Mouse (Mus musculus): ENCODE results near the gene Hes7.

Hes7 gene

DNA sequence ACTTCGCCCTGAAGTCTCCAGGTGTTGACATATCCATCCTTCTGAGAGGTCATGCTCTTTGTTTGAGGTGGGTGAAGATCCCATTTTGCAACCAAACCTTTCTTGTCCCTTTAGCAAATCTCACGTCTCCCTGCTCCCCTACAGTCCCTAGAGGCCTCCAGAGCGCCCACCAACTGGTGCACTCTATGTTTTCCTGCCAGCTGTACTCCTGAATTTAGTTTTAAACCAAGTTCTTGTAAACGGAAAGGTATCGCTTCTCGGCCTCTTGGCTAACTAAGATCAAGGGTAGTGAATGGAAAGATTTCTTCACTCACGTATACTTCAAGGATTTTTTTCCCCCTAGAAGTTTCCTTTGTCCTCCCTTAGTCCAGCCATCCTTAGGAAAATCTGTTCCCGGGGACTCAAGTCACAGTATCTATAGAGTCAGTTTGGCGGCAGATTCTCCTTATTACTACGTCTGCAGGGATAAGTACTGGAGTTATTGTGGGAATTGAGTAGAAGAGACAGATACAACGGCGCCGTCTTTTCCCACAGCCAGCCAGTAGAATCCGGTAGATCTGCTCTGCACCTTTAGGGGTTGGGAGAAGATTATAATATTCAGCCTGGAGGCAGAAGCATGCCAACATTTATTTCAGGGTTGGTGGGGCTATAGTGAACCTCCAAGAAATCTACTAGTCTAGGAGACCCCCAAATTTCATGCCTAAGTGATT is 603 bp upstream of the Hes7 start:
- DNase-seq (ENCODE audit: low spot score), result no peak

DNA sequence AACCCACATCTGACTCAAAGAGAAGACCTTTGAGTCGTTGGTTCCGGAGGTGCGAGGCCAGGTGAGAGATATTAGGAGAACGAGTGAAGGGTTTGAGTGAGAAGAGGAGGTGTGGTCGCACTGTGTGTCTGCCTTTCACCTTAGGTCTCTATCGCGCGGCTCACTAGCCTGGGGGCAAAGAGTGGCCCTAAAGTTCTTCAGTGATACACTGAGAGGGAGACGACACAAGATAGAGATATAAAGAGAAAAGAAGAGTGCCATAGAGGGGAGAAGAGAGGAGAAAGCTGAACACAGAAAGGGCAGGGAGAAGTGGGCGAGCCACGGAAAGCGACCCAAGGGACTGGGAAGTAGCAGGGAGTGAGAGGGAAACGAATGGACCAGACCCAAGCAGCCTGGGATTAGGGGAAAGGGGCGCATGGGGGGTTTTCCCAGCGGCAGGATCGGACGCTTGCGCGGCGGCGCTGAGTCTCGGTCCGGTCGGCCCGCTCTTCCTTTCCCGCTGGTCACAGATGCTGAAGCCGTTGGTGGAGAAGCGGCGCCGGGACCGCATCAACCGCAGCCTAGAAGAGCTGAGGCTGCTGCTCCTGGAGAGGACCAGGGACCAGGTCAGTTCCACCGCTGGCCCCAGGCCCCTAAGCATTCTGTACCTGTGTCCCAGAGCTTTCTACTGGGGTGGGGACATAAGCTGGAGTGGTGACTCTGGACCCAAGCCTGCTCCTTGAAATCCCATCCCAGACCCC is 967 bp downstream of the Hes7 start:
- no peak for DNase-seq (ENCODE audit: low spot score)

DNA sequence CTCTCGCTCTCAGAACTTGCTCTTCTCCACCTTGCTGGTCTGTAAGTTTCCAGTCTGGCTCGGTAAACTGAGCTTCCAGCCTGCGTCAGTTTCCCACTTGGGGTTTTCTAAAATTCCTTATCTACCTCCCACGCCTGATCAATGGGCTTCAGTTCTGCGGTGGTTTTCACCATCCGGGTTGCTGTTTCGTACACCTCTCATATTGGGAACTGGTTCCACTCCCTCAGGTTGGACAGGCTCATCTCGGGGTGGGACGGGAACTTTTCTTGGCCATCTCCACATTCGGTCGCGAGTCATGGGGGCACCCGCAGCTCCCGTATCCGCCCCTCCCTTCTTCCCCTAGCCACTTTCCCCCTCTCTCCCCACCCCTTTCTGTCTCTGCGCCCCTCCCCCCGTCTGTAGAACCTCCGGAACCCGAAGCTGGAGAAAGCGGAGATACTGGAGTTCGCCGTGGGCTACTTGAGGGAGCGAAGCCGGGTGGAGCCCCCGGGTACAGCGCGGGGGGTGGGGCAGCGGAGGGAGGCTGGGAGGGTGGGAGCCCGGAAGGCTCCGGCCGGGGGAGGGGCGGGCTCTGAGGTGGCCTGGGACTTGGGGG is 1.6 kb downstream of the Hes7 start:
- no peak for DNase-seq (ENCODE audit: low spot score)

DNA sequence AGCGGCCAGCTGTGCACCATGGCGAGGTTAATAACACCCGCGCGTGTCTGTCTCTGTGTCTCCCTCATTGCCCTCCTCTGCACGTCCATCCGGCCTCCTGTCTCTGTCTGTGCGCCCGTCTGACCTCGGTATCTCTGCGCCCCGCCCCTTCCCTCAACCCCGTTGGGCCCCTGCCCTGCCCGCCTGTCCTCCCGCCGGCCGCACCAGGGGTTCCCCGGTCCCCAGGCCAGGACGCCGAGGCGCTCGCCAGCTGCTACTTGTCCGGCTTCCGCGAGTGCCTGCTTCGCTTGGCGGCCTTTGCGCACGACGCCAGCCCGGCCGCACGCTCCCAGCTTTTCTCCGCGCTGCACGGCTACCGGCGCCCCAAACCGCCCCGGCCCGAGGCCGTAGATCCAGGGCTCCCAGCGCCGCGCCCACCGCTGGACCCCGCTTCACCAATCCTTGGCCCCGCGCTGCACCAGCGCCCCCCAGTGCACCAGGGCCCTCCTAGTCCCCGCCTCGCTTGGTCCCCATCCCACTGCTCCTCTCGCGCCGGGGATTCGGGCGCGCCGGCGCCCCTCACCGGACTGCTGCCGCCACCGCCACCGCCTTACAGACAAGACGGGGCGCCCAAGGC is 2.2 kb downstream of the Hes7 start, which contains the start of gene 9130213A22Rik:
TSS of gene 9130213A22Rik (minus strand) at position 254 of the 616 bp plus-strand sequence.
- DNase-seq (ENCODE audit: low spot score), result peak; percentile 58

DNA sequence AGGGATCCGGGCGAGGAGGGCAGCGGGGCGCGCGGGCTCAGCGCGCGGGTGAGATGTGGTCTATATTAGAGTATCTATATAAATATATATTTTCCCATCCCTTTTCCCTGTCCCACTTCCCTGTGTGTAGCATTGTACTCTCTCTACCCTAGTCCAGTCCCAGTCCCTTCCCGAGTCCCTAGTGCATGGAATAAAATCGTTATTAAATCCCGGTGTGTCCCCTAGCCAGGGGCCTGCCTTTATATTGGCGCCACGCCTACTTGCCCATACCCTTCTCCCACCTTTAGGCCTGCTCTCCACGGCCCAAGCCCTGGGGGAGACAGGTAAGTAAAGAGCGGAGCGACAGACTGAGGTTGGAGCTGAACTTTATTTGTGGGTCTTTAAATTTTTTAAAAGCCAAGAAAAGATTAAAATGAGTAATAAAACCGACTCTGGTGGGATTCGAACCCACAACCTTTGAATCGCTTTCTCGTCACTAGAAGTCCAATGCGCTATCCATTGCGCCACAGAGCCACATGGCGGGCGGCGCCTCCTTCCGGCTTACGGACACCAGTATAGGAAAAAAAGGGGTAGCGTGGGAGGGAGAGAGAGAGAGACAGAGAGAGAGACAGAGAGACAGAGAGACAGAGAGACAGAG is 3.0 kb downstream of the Hes7 start:
- DNase-seq (ENCODE audit: low spot score), result peak; percentile 87

DNA sequence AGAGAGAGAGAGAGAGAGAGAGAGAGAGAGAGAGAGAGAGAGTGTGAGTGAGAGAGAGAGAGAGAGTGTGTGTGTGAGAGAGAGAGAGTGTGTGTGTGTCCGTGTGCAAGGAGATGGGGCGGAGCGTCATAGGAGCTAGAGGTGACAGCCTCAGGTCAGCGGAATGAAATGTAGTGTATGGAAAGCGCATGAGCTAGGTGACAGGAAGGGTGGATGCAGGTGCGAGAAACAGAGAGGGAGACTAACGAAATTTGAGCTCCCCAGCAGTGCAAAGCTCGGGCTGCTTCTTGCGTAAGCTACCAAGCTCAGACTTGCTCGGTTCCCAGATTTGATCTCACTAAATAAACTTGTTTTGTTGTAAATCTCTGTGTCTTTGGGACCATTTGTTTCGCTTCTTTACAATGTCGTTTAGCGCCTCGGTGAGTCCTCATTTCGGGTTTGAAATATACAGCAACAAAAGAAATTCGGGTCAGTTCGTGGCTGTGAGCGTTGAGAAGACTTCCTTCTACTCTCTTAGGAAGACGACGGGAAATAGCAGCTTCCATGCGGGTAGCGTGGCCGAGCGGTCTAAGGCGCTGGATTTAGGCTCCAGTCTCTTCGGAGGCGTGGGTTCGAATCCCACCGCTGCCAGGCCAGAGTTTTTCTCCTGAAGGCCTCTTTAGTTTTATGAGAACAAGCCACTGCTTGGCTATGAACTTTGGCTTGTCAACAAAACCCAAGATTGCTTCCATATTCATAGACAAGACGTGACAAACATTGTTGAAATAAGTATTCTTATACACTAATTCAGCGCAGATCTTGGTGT is 3.7 kb downstream of the Hes7 start:
- DNase-seq (ENCODE audit: low spot score), result peak; percentile 80

DNA sequence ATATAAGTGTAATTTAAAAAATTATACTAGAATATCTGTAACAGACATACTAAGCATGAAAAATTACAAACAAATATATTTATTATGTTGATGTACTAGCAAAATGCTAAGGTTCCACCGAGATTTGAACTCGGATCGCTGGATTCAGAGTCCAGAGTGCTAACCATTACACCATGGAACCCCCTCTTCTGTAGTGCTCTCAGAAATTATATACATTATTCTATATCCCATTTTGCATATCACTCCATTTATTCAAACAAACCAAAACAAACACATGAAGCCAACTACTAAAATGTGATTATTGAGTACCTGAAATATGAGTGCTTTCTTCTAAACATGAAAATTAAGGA is 4.3 kb downstream of the Hes7 start:
- peak; percentile 72 for DNase-seq (ENCODE audit: low spot score)

DNA sequence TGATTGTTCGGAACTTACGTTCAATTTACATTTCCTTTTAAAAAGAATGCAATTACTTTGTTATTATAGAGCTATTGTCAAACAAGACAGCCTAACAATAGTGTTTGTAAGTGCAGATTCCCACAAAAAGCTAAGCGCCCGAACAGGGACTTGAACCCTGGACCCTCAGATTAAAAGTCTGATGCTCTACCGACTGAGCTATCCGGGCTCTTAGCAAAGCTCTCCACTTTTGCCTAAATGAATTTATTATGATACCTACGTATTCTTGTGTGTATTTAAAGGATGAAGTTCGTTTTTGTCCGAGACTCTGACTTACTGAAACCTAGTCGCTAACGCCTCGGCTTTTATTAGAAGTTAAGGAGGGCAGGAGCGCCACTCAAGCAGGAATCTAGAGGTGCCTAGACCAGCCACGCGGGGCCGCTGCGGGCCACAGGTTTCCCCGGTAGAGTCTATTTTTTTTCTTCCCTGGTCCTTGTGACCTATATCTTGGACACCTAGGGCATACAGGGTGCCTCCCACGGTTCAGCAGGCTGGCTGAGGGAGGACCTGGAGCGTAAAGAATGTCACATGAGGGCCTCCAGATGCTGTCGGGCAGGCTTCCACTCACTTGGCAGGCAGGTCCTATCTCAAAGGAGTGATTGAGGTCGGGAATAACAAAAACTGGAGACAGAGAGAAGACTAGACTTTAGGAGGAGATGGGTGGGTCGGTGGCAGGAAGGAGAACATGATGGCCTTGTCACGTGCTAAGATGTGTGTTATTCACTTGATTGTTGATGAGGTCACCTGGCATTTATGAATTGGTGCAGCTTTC is 5.0 kb downstream of the Hes7 start:
- DNase-seq (ENCODE audit: low spot score), result peak; percentile 86

DNA sequence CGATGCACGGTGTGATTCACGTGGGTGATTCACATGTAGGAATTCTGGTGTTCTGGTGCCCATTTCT is 5.5 kb downstream of the Hes7 start, which contains the start of gene Aloxe3:
TSS of gene Aloxe3 (plus strand) at position 45 of the 67 bp plus-strand sequence.
- DNase-seq (ENCODE audit: low spot score), result no peak

DNA sequence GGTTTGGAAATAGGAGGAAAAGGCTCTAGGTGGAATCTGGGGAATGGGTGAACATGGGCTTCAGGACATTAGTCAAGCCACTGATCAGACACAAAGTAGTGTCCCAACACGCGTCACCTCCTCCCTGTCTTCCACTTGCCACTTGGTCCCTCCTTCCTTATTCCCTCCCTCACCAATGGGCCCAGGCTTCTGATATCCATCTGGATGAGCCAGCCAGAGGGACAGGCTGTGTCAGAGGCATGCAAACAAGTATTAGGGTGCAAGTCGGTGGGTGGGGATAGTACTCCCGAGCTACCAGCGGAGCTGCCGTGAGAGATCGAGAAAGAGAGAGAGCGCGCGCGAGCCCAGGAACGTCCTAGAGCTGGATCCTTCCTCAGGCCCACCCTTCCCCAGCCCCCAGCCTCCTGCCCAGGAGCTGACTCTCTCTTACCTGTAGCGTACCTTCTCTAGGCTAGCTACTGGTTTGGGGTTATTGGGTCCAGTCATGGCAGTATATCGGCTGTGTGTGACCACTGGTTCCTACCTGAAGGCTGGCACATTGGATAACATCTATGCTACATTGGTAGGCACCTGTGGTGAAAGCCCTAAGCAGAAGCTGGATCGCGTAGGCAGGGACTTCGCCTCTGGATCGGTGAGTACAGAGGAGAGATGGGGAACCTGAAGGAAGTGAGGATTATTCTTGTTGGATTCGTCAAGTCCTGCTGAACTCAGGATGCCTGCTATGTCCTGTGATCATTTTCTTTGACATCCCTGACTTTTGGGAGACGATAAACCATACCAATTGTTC is 5.9 kb downstream of the Hes7 start:
- DNase-seq (ENCODE audit: low spot score), result peak; percentile 43

DNA sequence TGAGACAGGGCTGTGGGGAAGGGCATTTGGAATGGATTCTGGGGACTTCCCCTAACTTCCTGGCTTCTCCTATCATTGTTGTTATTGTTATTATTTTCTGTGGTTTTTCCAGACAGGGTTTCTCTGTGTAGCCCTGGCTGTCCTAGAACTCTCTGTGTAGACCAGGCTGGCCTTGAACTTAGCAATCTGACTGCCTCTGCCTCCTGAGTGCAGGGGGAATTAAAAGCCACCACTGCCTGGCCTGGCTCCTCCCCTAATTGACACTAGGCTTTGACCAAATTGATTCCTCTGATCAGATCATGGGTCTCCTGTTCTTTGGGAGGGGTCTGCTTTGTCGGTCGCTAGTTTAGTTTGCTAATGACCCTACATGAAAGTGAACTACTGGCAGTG is 6.5 kb downstream of the Hes7 start:
- DNase-seq (ENCODE audit: low spot score), result no peak

DNA sequence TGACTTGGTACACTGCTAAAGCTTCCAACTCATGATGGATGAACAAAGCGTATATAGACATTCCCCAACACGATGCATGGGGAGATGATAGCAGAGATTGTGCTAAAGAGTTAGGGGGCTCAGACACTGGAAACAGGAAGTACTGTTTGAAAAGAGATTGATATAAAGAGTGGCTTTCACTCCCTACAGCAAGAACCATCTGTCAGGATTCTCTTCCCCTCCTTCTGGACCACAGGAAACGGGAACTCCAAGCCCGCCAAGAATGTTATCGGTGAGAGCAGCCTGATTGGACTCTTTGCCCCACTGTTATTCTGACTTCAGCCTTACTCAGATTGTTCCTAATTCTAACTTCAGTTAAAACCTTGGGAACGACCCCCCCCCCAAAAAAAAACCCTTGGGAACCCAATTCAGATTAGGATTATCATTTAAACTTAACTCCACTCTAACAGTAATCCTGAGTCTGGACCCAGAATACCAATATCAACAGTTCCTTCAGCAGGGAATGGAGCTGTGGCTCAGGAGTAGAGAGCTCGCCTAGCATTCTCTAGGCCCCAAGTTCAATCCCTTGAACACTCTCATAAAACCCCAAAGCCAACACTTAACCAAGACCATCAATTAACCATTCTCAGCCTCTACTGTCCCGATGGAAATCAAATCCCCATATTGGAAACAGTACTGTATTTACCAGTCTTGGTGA is 8.4 kb downstream of the Hes7 start:
- DNase-seq (ENCODE audit: low spot score), result no peak

DNA sequence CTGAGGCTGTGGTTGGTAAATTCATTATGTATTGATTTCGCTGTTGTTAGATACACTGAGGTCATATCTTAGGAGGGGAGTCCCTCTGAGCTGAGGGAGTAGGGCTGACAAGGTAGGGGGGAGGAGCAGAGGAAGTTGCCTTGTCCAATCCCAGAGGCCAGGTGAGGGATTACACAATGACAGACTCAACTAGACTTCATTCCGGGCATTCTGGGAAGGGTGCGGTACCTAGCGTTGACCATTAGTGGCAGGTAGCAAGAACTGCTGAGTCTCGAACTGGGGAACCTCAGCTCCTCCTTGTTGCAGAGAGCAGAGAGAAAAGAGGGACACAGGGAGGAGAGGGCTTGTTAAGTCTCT is 13.3 kb downstream of the Hes7 start:
- DNase-seq (ENCODE audit: low spot score), result no peak

DNA sequence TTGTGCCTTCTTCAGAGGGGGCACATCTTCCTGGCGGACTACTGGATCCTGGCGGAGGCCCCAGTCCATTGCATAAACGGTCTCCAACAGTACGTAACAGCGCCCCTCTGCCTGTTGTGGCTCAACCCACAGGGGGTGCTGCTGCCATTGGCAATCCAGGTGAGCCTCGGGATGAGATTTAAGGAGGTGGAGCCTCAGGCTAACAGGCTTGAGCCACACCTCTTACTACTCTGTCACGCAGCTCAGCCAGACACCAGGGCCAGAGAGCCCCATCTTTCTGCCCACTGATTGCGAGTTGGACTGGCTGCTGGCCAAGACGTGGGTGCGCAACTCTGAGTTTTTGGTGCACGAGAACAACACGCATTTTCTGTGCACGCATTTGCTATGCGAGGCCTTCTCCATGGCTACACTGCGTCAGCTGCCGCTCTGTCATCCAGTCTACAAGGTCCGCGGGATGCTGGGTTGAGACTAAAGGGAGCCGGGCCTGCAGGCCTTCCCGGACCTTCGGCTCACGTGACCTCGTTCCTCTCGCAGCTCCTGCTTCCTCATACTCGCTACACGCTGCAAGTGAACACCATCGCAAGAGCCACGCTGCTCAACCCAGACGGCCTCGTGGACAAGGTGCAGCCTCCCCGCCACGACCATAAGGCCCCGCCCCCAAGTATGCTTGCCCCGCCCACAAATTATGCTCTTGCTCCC is 13.9 kb downstream of the Hes7 start:
- peak; percentile 52 for DNase-seq (ENCODE audit: low spot score)

DNA sequence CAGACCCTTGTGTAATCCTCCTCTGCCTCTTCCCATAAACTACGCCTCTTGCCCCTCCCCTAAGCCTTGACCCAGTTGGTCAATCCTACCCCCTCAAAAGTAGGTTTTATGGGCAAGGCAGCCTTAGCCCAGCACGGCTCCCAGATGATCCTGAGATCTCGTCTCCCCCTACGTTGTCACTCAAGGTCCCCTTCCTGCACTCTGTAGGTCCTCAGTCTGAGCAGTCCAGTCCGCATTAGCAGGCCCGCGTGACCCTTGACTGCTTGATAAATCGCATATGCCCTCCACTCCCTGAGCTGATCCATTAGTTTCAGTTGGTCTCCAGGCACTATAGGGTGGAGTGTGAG is 14.4 kb downstream of the Hes7 start:
- no peak for DNase-seq (ENCODE audit: low spot score)

DNA sequence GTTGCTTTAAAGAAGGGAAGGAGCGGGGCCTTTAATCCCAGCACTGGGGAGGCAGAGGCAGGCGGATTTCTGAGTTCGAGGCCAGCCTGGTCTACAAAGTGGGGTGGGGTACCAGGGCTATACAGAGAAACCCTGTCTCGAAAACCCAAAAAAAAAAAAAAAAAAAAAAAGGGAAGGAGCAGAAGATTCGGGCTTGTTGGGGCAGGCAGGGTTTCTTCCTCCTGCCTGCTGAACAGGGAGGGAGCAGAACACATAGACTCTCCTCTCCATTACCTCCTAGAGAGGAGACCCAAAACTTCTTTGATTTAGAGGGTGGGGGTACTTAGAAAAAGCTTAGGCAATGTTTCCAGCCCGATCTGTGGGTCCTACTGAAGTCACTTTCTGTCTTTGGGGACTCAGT is 15.2 kb downstream of the Hes7 start:
- no peak for DNase-seq (ENCODE audit: low spot score)

DNA sequence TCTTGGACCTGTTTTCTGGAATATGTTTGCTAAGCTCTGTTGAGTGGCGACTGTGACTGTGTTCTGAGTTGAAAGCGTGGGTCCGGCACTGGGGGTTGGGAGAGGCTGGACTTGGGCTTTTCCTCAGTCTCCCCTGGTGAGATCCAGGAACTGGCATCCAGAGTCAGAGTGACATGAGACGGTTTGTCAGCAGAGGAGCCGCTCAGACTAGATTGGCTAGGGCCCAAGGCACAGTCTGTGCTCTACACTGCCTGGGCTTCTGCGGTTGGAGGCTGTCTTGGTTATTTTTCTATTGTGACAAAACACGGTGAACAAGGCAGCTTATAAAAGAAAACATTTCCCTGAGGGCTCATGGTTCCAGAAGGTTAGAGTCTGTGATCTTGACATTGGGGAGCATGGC is 27.3 kb downstream of the Hes7 start:
- DNase-seq (ENCODE audit: low spot score), result no peak

DNA sequence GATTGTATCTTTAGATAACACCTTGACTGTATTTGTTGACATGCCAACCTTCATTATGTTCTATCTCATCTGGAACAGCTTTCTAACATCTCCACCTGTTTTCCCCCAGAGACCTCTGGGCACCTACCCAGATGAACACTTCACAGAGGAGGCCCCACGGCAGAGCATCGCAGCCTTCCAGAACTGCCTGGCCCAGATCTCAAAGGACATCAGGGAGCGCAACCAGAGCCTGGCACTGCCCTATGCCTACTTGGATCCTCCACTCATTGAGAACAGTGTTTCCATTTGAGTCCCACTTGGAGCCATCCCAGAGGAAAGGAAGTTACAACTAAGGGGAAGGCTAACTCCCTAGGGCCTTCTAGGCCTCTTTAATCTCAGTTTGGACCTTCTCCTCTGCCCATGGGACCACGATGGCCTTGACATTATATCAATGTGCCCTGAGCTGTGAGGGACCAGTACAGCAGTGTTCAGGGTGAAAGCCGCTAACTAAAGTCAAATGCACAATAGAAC is 28.3 kb downstream of the Hes7 start:
- no peak for DNase-seq (ENCODE audit: low spot score)

DNA sequence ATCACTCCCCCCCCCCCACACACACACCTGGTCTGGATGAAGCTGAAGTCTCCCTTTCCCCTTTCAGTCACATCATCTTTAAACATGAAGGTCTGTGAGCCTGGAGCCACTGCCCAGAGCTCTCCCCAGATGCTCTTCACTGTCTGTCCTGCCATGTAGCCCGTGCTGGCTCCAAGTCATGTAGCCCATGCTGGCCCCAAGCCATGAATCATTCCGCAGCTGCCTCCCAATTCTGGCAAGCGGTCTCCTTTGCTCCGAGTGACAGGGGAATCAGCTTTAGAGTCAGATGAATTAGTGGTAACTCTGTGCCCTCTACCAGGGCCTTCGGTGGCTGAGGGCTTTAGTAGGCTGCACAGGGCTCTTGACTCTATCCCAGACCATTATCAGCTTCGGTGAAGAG is 29.5 kb downstream of the Hes7 start:
- no peak for DNase-seq (ENCODE audit: low spot score)
